Mouse (Mus musculus) intestine, embryonic 15.5 days (tissue): ENCODE results near the gene Stac3. TPM values are rescaled to one million over a fixed set of nuclear protein-coding genes. Genes with fewer than 3 reads are reported as not detected.

Experiments
- ATAC-seq: fragments of 200-750 bp; cut with Nextera tagmentation; 2 replicates; pipeline ENCODE4 v1.8.0; 2017; ENCODE audit warnings: moderate TSS enrichment, moderate library complexity
- H3K27ac ChIP-seq: fragments of 300-500 bp; sonication (generic); 2 replicates; pipeline ENCODE4 v1.5.1; 2015; ENCODE audit warnings: mild to moderate bottlenecking, inconsistent platforms
- H3K27me3 ChIP-seq: fragments of 300-500 bp; sonication (generic); replicated peaks from 2 replicates; pipeline ENCODE4 v1.6.1; 2015; ENCODE audit warnings: inconsistent platforms
- H3K36me3 ChIP-seq: fragments of 300-500 bp; sonication (generic); 2 replicates; pipeline ENCODE4 v1.6.1; 2015; ENCODE audit warnings: inconsistent platforms
- H3K4me1 ChIP-seq: fragments of 300-500 bp; sonication (generic); replicated peaks from 2 replicates; pipeline ENCODE4 v1.6.1; 2015; ENCODE audit warnings: inconsistent platforms
- H3K4me2 ChIP-seq: fragments of 300-500 bp; sonication (generic); replicated peaks from 2 replicates; pipeline ENCODE4 v1.6.1; 2015; ENCODE audit warnings: mild to moderate bottlenecking, inconsistent platforms
- H3K4me3 ChIP-seq: fragments of 300-500 bp; sonication (generic); replicated peaks from 2 replicates; pipeline ENCODE4 v1.5.1; 2015; ENCODE audit warnings: inconsistent platforms
- H3K9ac ChIP-seq: fragments of 300-500 bp; sonication (generic); 2 replicates; pipeline ENCODE4 v1.6.1; 2015; ENCODE audit warnings: inconsistent platforms
- H3K9me3 ChIP-seq: fragments of 300-500 bp; sonication (generic); 2 replicates; pipeline ENCODE4 v1.6.1; 2016; ENCODE audit warnings: inconsistent platforms
- WGBS: fragments of 180-500 bp; shearing (Covaris S2); methylation state at CpG from one replicate; pipeline ENCODE4 v1.1.7; 2015; 5-methylcytosine and 5-hydroxymethylcytosine counted together
- polyA plus RNA-seq: library from polyadenylated mRNA; unstranded; fragments of >200 nt; fragmentation: Nextera tagmentation; extraction: Ambion mirVana; gene quantifications from 2 replicates; pipeline ENCODE4 v1.2.1, GENCODE M21; 2015

Gene Stac3
- polyA plus RNA-seq, 1 experiment from 2014 or later: 0.41 TPM

- Histone ChIP-seq H3K27ac (0 out of 2 replicates have a peak overlapping the region, but pooled peaks have one; percentile 13), H3K36me3 (no peaks in the 10 kb centered on the region), H3K4me1 (peaks cover 72% of the 10 kb centered on the region), H3K27me3 (peaks cover 75% of the 10 kb centered on the region), H3K4me3 (peak overlapping the region; percentile 51), H3K9ac (peak overlapping the region; percentile 52), H3K4me2 (peak overlapping the region; percentile 99), H3K9me3 (no peaks in the 10 kb centered on the region)
- ATAC-seq: no peak
- WGBS: 1% methylated on average over 46 of the region's 46 CpGs
Observed at GRCm38 (mm10) chr10:127511634-127512306, 10.3 kb downstream of the Stac3 start.

DNA sequence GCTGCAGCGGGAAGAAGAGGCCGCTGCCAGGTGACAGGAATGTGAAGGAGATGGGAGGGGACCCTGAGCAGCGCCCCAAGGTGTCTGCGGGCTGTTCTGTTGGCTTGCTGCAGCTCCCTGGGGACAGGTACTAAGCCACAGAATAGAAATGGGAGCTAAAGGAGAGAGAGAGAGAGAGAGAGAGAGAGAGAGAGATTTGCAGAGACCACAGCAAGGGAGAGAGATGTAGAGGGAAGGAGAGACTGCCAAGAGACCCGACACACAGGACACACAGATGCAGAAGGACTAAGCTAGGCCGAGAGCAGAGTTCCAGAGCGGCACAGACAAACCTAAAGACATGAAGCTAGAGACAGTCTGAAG lies 10.8 kb downstream of the Stac3 start:
- ATAC-seq: no peak
- WGBS: 4% methylated on average over 7 of the region's 7 CpGs
- H3K4me2 ChIP-seq: peak overlapping the region; percentile 99
- H3K27me3 ChIP-seq: peaks cover 72% of the 10 kb centered on the region
- H3K36me3 ChIP-seq: no peaks in the 10 kb centered on the region
- peak overlapping the region; percentile 52; the same call in 1 of the 2 replicates for H3K9ac ChIP-seq
- no peak overlapping the region for H3K27ac ChIP-seq
- peak overlapping the region; percentile 51 for H3K4me3 ChIP-seq
- no peaks in the 10 kb centered on the region for H3K9me3 ChIP-seq
- peaks cover 77% of the 10 kb centered on the region for H3K4me1 ChIP-seq

GRCm38 (mm10) chr10:127512813-127513212 lies 11.3 kb downstream of the Stac3 start:
- Histone ChIP-seq H3K9ac (peak overlapping the region; percentile 24; the same call in 1 of the 2 replicates), H3K4me1 (peaks cover 81% of the 10 kb centered on the region), H3K4me3 (peak overlapping the region; percentile 16), H3K36me3 (0 out of 2 replicates have a peak, but pooled peaks cover 4% of the 10 kb centered on the region), H3K4me2 (peak overlapping the region; percentile 99), H3K27me3 (peaks cover 67% of the 10 kb centered on the region), H3K9me3 (no peaks in the 10 kb centered on the region), H3K27ac (no peak overlapping the region)
- peak; percentile 48 for ATAC-seq
- WGBS: under 1% methylated on average over 27 of the region's 27 CpGs

GRCm38 (mm10) chr10:127513501-127514091 lies 12.1 kb downstream of the Stac3 start:
- Histone ChIP-seq H3K9ac (peak overlapping the region; percentile 24; the same call in 1 of the 2 replicates), H3K4me1 (peaks cover 78% of the 10 kb centered on the region), H3K36me3 (peaks cover 12% of the 10 kb centered on the region; the same call in 1 of the 2 replicates), H3K9me3 (no peaks in the 10 kb centered on the region), H3K27ac (peak overlapping the region; percentile 15; the same call in 1 of the 2 replicates), H3K4me3 (peak overlapping the region; percentile 16), H3K4me2 (peak overlapping the region; percentile 99), H3K27me3 (peaks cover 66% of the 10 kb centered on the region)
- 5% methylated on average over 15 of the region's 16 CpGs for WGBS
- ATAC-seq: peak; percentile 21

- Histone ChIP-seq H3K9me3 (no peaks in the 10 kb centered on the region), H3K36me3 (peaks cover 14% of the 10 kb centered on the region; the same call in 1 of the 2 replicates), H3K27ac (no peak overlapping the region; the same call in 1 of the 2 replicates), H3K4me3 (peak overlapping the region; percentile 16; the same call in 1 of the 2 replicates), H3K4me2 (peak overlapping the region; percentile 99), H3K9ac (0 out of 2 replicates have a peak overlapping the region, but pooled peaks have one; percentile 24), H3K4me1 (peaks cover 75% of the 10 kb centered on the region), H3K27me3 (peaks cover 63% of the 10 kb centered on the region)
- WGBS: 25% methylated on average over 13 of the region's 13 CpGs
- ATAC-seq: no peak
Observed at GRCm38 (mm10) chr10:127514111-127514698, 12.7 kb downstream of the Stac3 start.

DNA sequence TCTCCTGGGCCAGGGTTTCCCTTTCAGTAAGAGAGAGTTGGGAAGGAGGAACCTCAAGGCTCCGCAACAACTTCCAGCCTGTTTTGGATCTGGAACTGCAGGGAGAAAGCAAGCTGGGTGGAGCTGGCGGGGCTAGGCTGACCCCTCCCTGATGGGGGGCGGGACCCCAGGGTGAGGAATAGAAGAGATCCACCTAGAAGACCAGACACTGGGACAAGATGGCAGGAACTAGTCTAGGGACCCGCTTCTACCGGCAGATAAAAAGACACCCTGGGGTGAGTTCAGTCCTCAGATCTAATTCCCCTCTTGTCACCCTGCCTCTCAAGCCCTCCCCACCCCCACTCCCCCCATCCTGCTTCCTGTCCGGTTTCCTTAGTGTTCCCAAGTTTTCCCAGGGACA lies 13.3 kb downstream of the Stac3 start, which contains the start of gene Ndufa4l2:
Ndufa4l2 (plus strand) TSS at position 204 of the 400 bp plus-strand sequence.
- peak within 1 kb of the TSS; percentile 16 for H3K4me3 ChIP-seq
- H3K27ac ChIP-seq: peak within 1 kb of the TSS; percentile 52
- peak within 1 kb of the TSS; percentile 99 for H3K4me2 ChIP-seq
- 19% methylated on average over 6 of the region's 6 CpGs for WGBS
- peaks cover 70% of the 10 kb centered on the region for H3K4me1 ChIP-seq
- no peaks in the 10 kb centered on the region for H3K9me3 ChIP-seq
- H3K36me3 ChIP-seq: peaks cover 18% of the 10 kb centered on the region
- no peak for ATAC-seq
- H3K9ac ChIP-seq: 0 out of 2 replicates have a peak within 1 kb of the TSS, but pooled peaks have one; percentile 24
- peaks cover 58% of the 10 kb centered on the region for H3K27me3 ChIP-seq

DNA sequence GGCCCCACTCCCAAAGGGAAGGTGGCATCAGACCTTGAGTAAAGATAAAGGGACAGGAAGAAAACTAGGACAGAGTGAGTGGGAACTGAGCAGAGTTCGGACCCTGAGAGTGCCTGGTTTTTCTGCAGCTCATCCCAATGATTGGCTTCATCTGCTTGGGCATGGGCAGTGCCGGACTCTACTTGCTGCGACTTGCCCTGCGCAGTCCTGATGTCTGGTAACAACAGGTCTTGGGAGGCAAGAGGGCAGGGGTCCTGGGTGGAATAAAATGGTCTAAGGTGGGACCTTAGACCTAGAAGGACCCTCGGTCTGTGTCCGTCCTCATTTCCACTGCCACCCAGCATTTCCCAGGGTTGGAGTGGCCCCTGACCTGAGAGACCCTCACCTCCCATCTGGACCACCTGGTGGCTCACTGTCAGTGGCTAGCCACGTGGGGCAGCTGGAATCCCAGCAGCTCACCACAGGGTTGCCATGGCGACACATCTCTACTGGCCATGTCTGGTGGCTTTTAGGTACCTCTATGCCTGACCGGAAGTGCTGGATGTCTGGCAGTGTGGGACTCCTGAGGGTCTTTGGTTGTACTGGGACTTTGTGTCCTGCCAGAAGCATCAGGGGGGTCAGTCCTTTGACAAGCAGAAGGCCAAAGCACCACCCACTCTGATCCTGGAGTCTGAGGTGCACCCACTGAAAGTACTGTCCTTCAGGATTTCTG lies 13.9 kb downstream of the Stac3 start:
- H3K4me1 ChIP-seq: peaks cover 69% of the 10 kb centered on the region
- H3K9ac ChIP-seq: 0 out of 2 replicates have a peak overlapping the region, but pooled peaks have one; percentile 17
- peaks cover 51% of the 10 kb centered on the region for H3K27me3 ChIP-seq
- no peak for ATAC-seq
- H3K9me3 ChIP-seq: no peaks in the 10 kb centered on the region
- H3K4me2 ChIP-seq: peak overlapping the region; percentile 52
- WGBS: 41% methylated on average over 9 of the region's 9 CpGs
- peaks cover 24% of the 10 kb centered on the region for H3K36me3 ChIP-seq
- peak overlapping the region; percentile 52; the same call in 1 of the 2 replicates for H3K27ac ChIP-seq
- peak overlapping the region; percentile 8; the same call in 1 of the 2 replicates for H3K4me3 ChIP-seq

DNA sequence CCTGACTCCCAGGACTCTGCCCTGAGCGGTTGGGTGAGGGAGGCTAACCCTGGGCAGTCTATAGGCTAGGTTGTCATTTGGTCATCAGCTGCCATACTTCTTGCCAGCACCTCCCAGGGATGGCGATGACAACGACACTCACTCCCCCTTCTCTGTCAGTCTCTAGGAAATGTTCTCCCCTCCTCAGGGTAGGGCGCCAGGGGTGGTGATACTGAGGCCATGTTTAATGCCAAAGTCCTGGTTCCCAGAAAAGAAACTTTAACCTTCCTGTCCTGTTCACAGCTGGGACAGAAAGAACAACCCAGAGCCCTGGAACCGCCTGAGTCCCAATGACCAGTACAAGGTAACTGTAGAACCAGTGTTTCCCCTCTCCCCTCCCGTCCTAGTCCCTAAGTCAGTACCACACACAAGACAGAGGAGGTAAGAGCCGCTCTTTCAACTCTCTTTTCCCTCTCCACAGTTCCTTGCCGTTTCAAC lies 14.5 kb downstream of the Stac3 start:
- WGBS: 35% methylated on average over 8 of the region's 8 CpGs
- Histone ChIP-seq H3K27ac (peak overlapping the region; percentile 52), H3K36me3 (peaks cover 24% of the 10 kb centered on the region), H3K4me3 (no peak overlapping the region), H3K9me3 (no peaks in the 10 kb centered on the region), H3K9ac (0 out of 2 replicates have a peak overlapping the region, but pooled peaks have one; percentile 36), H3K27me3 (peaks cover 45% of the 10 kb centered on the region), H3K4me2 (peak overlapping the region; percentile 52), H3K4me1 (peaks cover 73% of the 10 kb centered on the region)
- ATAC-seq: 0 out of 2 replicates have a peak, but pooled peaks have one; percentile 5

GRCm38 (mm10) chr10:127516576-127517260 lies 15.2 kb downstream of the Stac3 start:
- 18% methylated on average over 30 of the region's 30 CpGs for WGBS
- peaks cover 73% of the 10 kb centered on the region for H3K4me1 ChIP-seq
- H3K27me3 ChIP-seq: peaks cover 39% of the 10 kb centered on the region
- H3K36me3 ChIP-seq: peaks cover 24% of the 10 kb centered on the region
- H3K4me3 ChIP-seq: peak overlapping the region; percentile 12
- peak overlapping the region; percentile 36; the same call in 1 of the 2 replicates for H3K9ac ChIP-seq
- peak overlapping the region; percentile 52 for H3K4me2 ChIP-seq
- no peaks in the 10 kb centered on the region for H3K9me3 ChIP-seq
- peak; percentile 68 for ATAC-seq
- H3K27ac ChIP-seq: peak overlapping the region; percentile 52

DNA sequence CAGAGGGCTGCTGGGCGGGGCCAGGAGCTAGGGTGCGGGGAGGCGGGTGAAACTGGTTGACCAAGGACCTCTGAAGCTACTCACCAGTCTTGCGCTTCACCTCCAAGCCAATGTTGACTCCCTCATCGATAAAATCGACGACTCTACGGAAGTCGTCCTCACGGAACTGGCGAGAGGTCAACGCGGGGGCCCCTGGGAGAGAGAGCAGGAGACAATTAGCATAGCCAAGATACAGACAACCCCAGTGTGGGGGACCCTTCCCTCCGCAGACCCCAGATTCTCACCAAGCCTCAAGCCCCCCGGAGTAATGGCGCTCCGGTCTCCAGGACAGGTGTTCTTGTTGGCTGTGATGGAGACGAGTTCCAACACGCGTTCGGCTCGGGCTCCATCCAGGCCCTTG lies 16.5 kb downstream of the Stac3 start:
- Histone ChIP-seq H3K9ac (no peak overlapping the region), H3K36me3 (peaks cover 24% of the 10 kb centered on the region), H3K27ac (no peak overlapping the region), H3K27me3 (peaks cover 30% of the 10 kb centered on the region), H3K9me3 (no peaks in the 10 kb centered on the region), H3K4me3 (no peak overlapping the region), H3K4me1 (peaks cover 65% of the 10 kb centered on the region), H3K4me2 (no peak overlapping the region)
- WGBS: 91% methylated on average over 22 of the region's 22 CpGs
- no peak for ATAC-seq
